Mouse (Mus musculus) cerebellum, adult 2 months (tissue): Measurements from ENCODE around the gene Ppfia4. TPM values are rescaled to one million over a fixed set of nuclear protein-coding genes. Genes with fewer than 3 reads are reported as not detected.

Experiments used
- DNase-seq, 2 experiments: peaks; one replicate each; pipeline ENCODE4 v3.0.0; 2021
- H3K27ac ChIP-seq: fragments of 200-500 bp; 2 replicates; pipeline ENCODE4 v1.5.1; 2012; ENCODE audit warnings: low read length, control low read depth, inconsistent platforms; ENCODE audit not compliant: insufficient read depth
- H3K27me3 ChIP-seq: fragments of 200-500 bp; 2 replicates; pipeline ENCODE4 v1.6.1; 2012; ENCODE audit warnings: inconsistent platforms, mild to moderate bottlenecking, low read length, moderate library complexity; ENCODE audit not compliant: control insufficient read depth, insufficient read depth
- H3K4me1 ChIP-seq: fragments of 200-500 bp; 2 replicates; pipeline ENCODE4 v1.6.1; 2011; ENCODE audit warnings: low read length; ENCODE audit not compliant: control insufficient read depth, insufficient read depth
- H3K4me3 ChIP-seq: fragments of 200-500 bp; replicated peaks from 2 replicates; pipeline ENCODE3; 2011; ENCODE audit warnings: mild to moderate bottlenecking, low read depth, low read length, control low read depth; ENCODE audit not compliant: insufficient read depth
- CTCF ChIP-seq: fragments of 200-500 bp; IDR thresholded peaks from 2 replicates; pipeline ENCODE4 v1.5.1; 2011; ENCODE audit warnings: low read depth, mild to moderate bottlenecking, control low read depth, low read length, moderate library complexity, borderline replicate concordance; ENCODE audit not compliant: insufficient read depth
- POLR2A ChIP-seq: fragments of 200-500 bp; IDR thresholded peaks from 2 replicates; pipeline ENCODE4 v1.6.1; 2011; ENCODE audit warnings: low read length, control low read depth, borderline replicate concordance; ENCODE audit not compliant: insufficient read depth
- WGBS: fragments of 180-500 bp; shearing (Covaris S2); methylation state at CpG from one replicate; pipeline ENCODE4 v1.1.7; 2018; 5-methylcytosine and 5-hydroxymethylcytosine counted together
- polyA plus RNA-seq: library from polyadenylated mRNA; depleted of rRNA; stranded (reverse); fragments of >200 nt; gene quantifications from 2 replicates; pipeline ENCODE4 v1.2.3, GENCODE M21; 2012

Gene Ppfia4
- polyA plus RNA-seq, 1 experiment, result 192 TPM

DNA sequence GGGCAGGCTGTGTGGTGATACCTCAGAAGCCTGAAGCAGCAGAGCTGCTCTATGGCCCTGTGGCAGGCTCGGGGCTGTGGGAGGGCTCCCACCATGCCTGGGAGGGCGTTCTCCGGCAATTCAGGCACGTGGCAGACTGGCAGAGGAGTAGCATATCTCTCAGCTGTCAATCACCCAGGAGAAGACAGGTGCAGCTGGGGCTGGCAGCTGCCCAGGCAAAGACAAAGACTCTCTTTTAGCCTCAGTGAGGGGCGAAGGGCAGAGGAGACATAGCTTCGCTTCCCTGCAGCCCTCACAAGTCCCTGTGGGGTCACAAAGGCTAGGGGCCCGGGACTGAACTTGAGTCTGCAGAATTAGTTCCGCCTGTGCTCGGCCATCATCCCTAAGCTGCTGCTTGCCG, 25.3 kb downstream of the Ppfia4 start:
- TF ChIP-seq POLR2A (no peak), CTCF (no peak)
- WGBS, result 31% methylated on average over 10 of the region's 10 CpGs
- Histone ChIP-seq H3K27me3 (no peaks in the 10 kb centered on the region), H3K27ac (no peak overlapping the region), H3K4me1 (peaks cover 17% of the 10 kb centered on the region), H3K4me3 (no peak overlapping the region)
- no peak for DNase-seq

- 91% methylated on average over 9 of the region's 9 CpGs for WGBS
- Histone ChIP-seq H3K27ac (no peak overlapping the region), H3K4me1 (peaks cover 15% of the 10 kb centered on the region), H3K27me3 (no peaks in the 10 kb centered on the region), H3K4me3 (no peak overlapping the region)
- no peak for DNase-seq
- no peak for TF ChIP-seq POLR2A
- TF ChIP-seq CTCF, result no peak
Measured at GRCm38 (mm10) chr1:134304940-134305339, 27.8 kb downstream of the Ppfia4 start.

DNA sequence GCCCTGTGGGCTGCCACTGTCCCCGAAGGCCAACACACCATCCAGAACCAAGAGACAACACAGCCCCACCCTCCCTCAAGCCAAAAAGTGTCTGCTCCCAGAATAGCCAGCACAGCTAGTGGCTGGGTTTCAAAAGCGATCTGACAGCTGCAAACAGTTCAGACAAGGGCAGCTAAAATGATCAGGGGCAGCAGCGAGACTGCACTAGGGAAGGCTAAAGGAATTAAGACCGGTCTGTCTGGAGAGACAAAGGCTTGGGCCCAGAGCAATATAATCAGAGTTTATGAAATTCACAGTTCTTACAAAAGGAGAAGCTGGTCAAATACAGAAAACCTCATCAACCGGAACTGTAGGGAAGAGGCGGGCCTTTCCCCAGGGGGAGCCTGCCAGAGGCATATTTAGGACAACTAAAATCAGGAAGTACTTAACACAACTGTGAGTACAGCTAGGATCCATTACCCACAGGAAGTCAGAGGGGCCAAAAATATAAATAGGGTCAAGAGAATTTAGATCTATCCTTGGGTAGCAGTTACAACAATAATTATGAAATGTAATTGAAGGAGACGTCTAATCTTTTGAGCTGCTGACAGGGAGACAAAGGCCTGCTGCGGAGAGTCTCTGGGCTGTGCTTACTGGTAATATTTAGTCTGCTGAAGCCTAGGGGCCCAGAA, 30.0 kb downstream of the Ppfia4 start:
- Histone ChIP-seq H3K27me3 (no peaks in the 10 kb centered on the region), H3K4me1 (peaks cover 36% of the 10 kb centered on the region), H3K27ac (0 out of 2 replicates have a peak overlapping the region, but pooled peaks have one; percentile 24), H3K4me3 (no peak overlapping the region)
- TF ChIP-seq POLR2A (no peak), CTCF (no peak)
- peak in 1 of 2 experiments; percentile 45 for DNase-seq
- 30% methylated on average over 8 of the region's 8 CpGs for WGBS

DNA sequence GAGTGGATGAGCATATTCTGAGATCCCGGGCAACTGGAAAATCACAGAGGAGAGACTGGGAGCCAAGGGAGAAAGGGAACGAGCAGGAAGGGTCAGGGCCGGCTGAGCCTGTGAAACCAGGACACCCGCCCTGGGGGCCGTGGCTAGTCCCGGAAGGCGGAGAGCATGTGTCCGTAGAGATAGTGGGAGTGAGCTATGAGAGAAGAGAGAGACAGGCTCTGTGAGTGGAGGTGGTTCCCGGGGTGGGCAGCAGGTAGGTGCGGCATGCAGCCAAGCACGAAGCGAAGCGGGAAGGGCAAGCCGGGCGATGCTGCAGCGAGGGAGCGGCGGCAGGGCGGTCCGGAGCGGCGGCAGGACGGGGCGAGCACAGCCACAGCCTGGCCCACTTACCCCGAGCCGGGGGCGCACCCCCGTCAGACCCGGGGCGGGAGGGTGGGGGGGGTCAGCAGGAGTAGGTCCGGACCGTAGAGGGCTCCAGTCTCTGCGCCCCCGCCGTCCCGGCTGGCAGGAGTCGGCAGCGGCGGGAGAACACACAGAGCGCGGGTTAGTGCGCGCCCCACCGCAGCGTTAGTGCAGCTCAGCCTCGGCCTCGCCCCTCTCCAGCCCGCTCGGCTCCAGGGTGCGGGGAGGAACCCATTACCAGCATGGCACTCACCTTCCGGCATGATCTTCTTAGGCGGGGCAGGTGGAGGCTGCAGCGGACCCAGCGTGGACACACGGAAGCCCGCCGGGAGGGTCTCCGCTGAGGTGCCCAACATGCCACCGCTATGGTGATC, 33.9 kb downstream of the Ppfia4 start:
- TF ChIP-seq CTCF (no peak), POLR2A (no peak)
- peak; percentile 59 to 74 for DNase-seq
- Histone ChIP-seq H3K27ac (peak overlapping the region; percentile 74), H3K4me3 (no peak overlapping the region), H3K4me1 (peaks cover 41% of the 10 kb centered on the region), H3K27me3 (no peaks in the 10 kb centered on the region)
- WGBS, result 11% methylated on average over 50 of the region's 59 CpGs

DNA sequence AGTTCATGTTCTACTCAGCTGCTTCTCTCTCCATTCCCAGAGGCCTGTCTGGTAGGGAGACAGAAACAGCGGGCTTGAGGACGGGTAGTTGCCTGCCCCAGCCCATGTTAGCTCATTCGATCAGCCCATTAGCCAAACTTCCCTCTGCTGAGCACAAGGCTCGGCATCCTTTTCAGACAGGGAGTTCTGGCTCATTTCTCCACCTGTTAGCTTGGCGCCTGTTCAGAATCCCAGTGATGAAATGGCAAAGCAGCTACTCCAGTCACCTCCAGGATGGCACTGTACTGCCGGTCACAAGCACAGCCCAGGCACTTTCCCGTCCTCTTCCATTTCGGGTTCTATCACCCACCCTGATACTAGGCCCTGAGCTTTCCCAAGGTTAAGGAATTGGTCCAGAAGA, 35.5 kb downstream of the Ppfia4 start:
- no peak overlapping the region for H3K4me3 ChIP-seq
- peaks cover 33% of the 10 kb centered on the region for H3K4me1 ChIP-seq
- WGBS, result 13% methylated on average over 8 of the region's 8 CpGs
- TF ChIP-seq POLR2A, result peak; percentile 18; the same call in 1 of the 2 replicates
- peak; percentile 6; the same call in 1 of the 2 replicates for TF ChIP-seq CTCF
- H3K27me3 ChIP-seq, result no peaks in the 10 kb centered on the region
- H3K27ac ChIP-seq, result peak overlapping the region; percentile 82
- DNase-seq, result peak; percentile 93 to 97

DNA sequence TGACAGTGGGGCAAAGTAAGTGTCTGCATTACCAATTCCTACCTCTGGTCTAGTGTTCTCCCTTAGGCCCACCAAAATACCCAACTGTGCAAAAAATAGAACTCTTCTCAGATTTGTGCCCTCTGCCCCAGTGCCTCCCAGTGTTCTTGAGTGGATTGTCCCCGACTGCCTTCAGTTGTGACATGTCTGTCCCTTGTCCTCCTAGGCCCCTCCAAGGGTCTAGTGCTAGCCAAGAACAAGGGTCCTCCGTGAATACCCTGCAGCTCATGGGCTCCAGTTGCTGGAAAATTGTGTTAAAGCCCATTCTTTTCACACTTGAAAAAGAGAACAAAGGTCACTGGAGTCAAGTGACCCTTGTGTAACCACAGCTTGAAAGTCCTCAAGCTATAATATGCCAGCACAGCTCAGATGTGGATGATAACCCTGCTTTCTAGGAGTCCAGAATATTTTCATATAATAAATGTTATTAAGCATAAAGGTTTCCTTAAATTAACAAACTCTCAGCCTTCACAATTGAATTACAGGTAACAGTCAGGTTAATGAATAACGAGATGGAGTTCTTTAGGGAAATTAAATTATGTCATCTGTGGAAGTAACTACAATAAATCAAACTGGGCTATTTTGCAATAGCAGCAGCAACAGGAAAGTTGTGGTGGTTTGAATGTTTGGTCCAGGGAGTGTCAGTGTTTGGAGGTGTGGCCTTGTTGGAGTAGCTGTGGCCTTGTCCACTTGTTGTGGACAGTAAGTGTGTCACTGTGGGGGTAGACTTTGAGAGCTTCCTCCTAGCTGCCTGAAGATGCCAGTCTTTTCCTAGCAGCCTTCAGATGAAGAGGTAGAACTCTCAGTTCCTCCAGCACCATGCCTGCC, 38.8 kb downstream of the Ppfia4 start:
- TF ChIP-seq POLR2A, result no peak
- TF ChIP-seq CTCF, result no peak
- Histone ChIP-seq H3K4me1 (peaks cover 23% of the 10 kb centered on the region), H3K27me3 (no peaks in the 10 kb centered on the region), H3K27ac (no peak overlapping the region), H3K4me3 (no peak overlapping the region)
- no peak for DNase-seq
- WGBS, result 72% methylated on average over 3 of the region's 3 CpGs

DNA sequence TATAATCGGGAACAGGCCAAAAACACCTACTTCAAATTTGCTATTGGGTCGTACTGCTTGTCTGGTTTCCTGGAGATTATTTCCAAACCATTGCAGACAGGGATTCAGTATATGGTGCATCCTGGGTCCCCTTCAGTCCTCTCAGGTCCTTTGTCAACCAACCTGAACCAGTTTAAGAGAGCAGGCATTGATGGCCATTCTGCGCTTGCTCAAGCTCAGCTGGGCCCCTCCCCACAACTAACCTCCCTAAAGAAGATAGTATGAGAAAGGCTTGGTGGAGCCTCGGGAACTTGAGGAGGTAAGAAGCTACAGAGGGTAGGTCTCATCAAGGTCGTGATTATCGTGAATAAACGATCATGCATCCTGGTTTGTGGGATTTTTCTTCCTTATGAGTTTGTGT, 39.5 kb downstream of the Ppfia4 start:
- Histone ChIP-seq H3K4me1 (peaks cover 17% of the 10 kb centered on the region), H3K27me3 (no peaks in the 10 kb centered on the region), H3K27ac (no peak overlapping the region), H3K4me3 (no peak overlapping the region)
- no peak for DNase-seq
- 91% methylated on average over 7 of the region's 7 CpGs for WGBS
- TF ChIP-seq POLR2A, result no peak
- TF ChIP-seq CTCF, result no peak
